Mouse (Mus musculus) myocyte (in vitro differentiated cells): ENCODE results near the gene Pola2.

Experiments
- CEBPB ChIP-seq: IDR thresholded peaks from 2 replicates; pipeline ENCODE4 v1.6.1; 2011; ENCODE audit warnings: mild to moderate bottlenecking, moderate library complexity; ENCODE audit not compliant: poor library complexity, insufficient read depth, severe bottlenecking
- E2F4 ChIP-seq: IDR thresholded peaks from one replicate; pipeline ENCODE4 v1.6.1; 2011; ENCODE audit warnings: mild to moderate bottlenecking, control low read depth, moderate library complexity; ENCODE audit not compliant: insufficient read depth
- MAX ChIP-seq: IDR thresholded peaks from one replicate; pipeline ENCODE4 v1.6.1; 2011; ENCODE audit warnings: low read depth, mild to moderate bottlenecking, control low read depth
- MYOG ChIP-seq, 3 experiments: IDR thresholded peaks; one replicate each; pipeline ENCODE4 v1.6.1; 2011; ENCODE audit warnings: control low read depth in 2 of 3, low read depth in 2 of 3, mild to moderate bottlenecking in 2 of 3; ENCODE audit not compliant: insufficient read length in 2 of 3, control insufficient read depth in 1 of 3, insufficient read depth in 1 of 3
- POLR2A ChIP-seq: IDR thresholded peaks from one replicate; pipeline ENCODE4 v1.6.1; 2011; ENCODE audit warnings: low read depth, mild to moderate bottlenecking, control low read depth, moderate library complexity; ENCODE audit not compliant: insufficient read length
- USF1 ChIP-seq: IDR thresholded peaks from one replicate; pipeline ENCODE4 v1.6.1; 2011; ENCODE audit warnings: low read depth, mild to moderate bottlenecking, control low read depth, moderate library complexity

DNA sequence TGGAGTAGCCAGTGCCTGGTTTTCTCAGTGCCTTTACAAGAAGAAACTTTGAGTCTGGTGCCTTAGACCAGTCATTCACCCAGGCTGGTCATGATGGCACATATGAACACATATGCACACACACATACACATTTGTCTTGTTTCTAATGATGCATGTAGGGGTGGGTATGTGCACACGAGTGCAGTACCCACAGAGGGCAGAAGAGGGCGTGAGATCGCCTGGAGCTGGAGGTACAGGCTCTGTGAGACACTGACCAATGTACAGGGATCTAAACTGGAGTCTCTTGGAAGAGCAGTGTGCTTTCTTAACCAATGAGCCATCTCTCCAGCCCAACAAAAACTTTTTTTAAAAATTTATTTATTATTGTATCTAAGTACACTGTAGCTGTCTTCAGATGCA, 34.2 kb upstream of the Pola2 start:
- no peak for TF ChIP-seq POLR2A
- no peak for TF ChIP-seq USF1
- no peak for TF ChIP-seq E2F4
- no peak for TF ChIP-seq CEBPB
- TF ChIP-seq MAX: no peak
- no peak for TF ChIP-seq MYOG (IDR thresholded peaks at IDR 0.05; ENCODE audit: control insufficient read depth in 1 of 3, insufficient read depth in 1 of 3, insufficient read length in 2 of 3, low read depth in 2 of 3)
